Mouse (Mus musculus): ENCODE measurements around the gene Samd4b. TPM values are rescaled to one million over a fixed set of nuclear protein-coding genes. Genes with fewer than 3 reads are reported as not detected.

Samd4b gene
- 32.8 and 33.3 TPM in 2 replicates for polyA plus RNA-seq (2015; fragmentation: Nextera tagmentation; extraction: Ambion mirVana)

DNA sequence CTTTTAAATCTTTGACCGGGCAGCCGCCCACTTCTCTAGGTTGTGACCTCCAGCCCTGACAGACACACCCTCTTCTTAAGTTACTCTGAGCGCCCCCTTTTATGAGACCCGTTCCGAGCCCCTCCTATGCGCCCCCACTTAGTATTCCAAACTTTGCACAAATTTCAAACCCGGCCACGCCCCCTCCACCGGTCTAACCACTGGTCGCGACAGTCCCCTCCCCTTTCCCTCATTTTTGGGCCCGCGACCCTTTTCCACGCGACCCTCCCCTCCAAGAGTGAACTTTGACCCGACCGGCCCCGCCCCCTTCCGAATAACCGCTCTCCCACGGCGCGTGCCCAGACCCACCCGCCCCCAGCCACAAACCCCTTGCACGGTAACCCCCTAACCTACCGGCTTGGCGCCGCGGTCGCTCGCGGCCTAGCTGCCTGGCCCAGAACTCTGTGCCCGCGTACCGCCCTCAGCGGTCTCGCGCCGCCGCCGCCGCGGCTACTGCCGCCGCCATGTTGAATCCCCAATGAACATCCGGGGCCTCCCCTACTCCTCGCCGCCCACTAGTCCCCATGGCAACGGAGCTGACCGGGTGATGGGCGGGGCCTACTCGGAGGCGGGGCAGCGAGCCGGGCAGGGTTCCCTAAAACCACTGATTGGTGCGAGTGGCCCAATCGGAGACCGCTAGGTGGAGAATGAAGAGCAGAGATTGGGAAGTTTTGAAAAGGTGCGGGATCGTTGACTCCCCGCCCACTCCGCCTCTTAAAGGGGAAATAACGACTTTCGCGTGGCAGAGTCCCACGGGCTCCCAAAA, at the start of gene Samd4b, which contains the start of gene Pak4:
TSS of gene Samd4b (minus strand) at position 503 of the 805 bp plus-strand sequence.
TSS of gene Pak4 (minus strand) at position 544 of the 805 bp plus-strand sequence.
- peak; percentile 91 for ATAC-seq (ENCODE audit: insufficient number of reproducible peaks, insufficient read depth, low FRiP score, low TSS enrichment, low read depth)
- no peaks in the 10 kb centered on the region for H3K27me3 ChIP-seq
- H3K9ac ChIP-seq, result peak within 1 kb of the TSS; percentile 77
- H3K27ac ChIP-seq, result peak within 1 kb of the TSS; percentile 91
- no peaks in the 10 kb centered on the region for H3K9me3 ChIP-seq
- H3K4me3 ChIP-seq, result peak within 1 kb of the TSS; percentile 61
- peaks cover 47% of the 10 kb centered on the region for H3K4me1 ChIP-seq
- H3K36me3 ChIP-seq, result peaks cover 6% of the 10 kb centered on the region; the same call in 1 of the 2 replicates
- WGBS, result under 1% methylated on average over 66 of the region's 66 CpGs
- peak within 1 kb of the TSS; percentile 81 for H3K4me2 ChIP-seq

DNA sequence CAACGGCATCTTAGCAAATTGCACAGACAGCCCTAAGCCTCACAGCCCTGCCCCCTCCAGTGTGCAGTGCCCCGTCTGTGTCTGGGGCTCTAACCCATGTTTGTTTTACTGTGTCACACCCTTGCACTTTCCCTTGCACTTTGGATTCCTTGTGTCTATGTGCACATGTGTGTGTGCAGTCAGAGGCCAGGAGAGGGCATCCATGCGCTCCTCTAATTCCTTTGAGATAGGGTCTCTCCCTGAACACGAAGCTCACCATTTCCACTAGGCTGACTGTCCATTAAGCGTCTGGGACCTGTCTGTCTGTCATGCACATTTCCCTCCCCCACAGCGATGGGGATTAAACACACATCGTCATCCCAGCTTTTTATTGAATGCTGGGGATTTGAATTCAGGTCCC, 49.1 kb upstream of the Samd4b start:
- no peak for ATAC-seq (ENCODE audit: insufficient number of reproducible peaks, insufficient read depth, low FRiP score, low TSS enrichment, low read depth)
- Histone ChIP-seq H3K4me2 (no peak overlapping the region), H3K4me1 (no peaks in the 10 kb centered on the region), H3K36me3 (no peaks in the 10 kb centered on the region), H3K9me3 (no peaks in the 10 kb centered on the region), H3K27me3 (no peaks in the 10 kb centered on the region), H3K4me3 (no peak overlapping the region), H3K27ac (no peak overlapping the region), H3K9ac (no peak overlapping the region)
- WGBS, result 51% methylated on average over 7 of the region's 7 CpGs

DNA sequence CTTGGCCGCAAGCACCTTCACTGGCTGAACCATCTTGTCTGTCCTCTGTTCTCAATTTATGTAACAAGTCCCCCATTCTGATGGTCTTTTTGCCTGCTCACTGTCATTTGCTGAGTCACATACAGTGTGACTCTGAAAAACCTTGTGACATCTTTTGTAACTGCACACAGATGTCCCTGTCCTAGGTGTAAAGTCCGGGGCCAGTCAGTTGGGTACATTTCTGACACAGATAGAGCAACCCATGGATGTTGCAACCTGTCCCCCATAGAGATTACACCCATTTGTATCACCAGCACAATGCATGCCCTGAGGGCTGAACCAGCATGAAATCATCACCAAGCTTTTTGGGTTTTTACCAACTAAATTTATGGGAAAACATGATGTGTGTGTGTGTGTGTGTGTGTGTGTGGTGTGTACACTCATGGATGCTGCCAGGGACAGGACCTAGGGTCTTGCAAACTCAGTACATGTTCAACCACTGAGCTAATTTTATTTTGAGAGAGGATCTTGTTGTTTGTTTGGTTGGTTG, 48.1 kb upstream of the Samd4b start:
- no peaks in the 10 kb centered on the region for H3K9me3 ChIP-seq
- no peak overlapping the region for H3K27ac ChIP-seq
- no peaks in the 10 kb centered on the region for H3K27me3 ChIP-seq
- peak; percentile 3; the same call in 1 of the 2 replicates for ATAC-seq (ENCODE audit: insufficient number of reproducible peaks, insufficient read depth, low FRiP score, low TSS enrichment, low read depth)
- WGBS, result 88% methylated on average over 2 of the region's 2 CpGs
- H3K4me1 ChIP-seq, result no peaks in the 10 kb centered on the region
- no peak overlapping the region for H3K4me2 ChIP-seq
- no peak overlapping the region for H3K9ac ChIP-seq
- no peak overlapping the region for H3K4me3 ChIP-seq
- H3K36me3 ChIP-seq, result no peaks in the 10 kb centered on the region

DNA sequence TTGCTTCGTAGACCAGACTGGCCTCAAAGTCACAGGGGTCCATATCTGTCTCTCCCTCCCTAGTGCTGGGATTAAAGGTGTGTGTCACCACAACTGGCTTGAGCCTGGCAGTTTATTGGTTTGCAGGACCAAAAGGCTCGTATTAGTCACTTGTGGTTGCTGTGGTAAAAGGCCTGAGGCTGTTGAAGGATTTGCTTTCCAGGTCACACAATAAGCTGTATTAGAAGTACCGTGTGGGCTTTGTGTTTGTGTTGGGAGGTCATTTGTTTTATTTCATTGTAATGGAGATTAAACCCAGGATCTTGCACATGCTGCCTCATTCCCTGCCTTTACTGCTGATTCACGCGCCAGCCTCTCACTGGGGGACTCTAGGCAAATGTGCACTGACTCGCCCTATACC, 47.4 kb upstream of the Samd4b start:
- no peaks in the 10 kb centered on the region for H3K4me1 ChIP-seq
- no peak for ATAC-seq (ENCODE audit: insufficient number of reproducible peaks, insufficient read depth, low FRiP score, low TSS enrichment, low read depth)
- H3K27me3 ChIP-seq, result no peaks in the 10 kb centered on the region
- no peak overlapping the region for H3K4me2 ChIP-seq
- H3K9ac ChIP-seq, result no peak overlapping the region
- H3K9me3 ChIP-seq, result no peaks in the 10 kb centered on the region
- H3K27ac ChIP-seq, result no peak overlapping the region
- WGBS, result 60% methylated on average over 6 of the region's 6 CpGs
- no peak overlapping the region for H3K4me3 ChIP-seq
- H3K36me3 ChIP-seq, result no peaks in the 10 kb centered on the region

DNA sequence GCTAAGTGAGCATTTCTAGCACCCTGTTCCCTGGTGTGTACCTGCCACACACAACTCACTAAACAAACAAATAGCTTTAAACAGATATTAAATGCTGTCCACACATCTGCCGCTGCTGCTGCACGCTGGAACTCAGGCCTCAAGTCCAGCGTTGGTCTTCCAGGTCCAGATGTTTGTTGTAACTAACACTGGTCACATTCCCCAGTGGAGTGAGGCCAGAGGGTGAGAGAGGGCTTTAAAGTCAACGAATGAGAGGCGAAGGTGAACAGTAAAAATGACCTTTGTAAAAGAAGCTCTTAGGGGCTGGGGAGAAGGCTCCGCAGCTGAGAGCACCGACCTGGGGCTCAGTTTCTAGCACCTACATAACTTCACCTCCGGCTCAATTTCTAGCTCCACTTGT, 43.6 kb upstream of the Samd4b start:
- 66% methylated on average over 8 of the region's 8 CpGs for WGBS
- Histone ChIP-seq H3K36me3 (no peaks in the 10 kb centered on the region), H3K27ac (no peak overlapping the region), H3K4me2 (no peak overlapping the region), H3K9ac (no peak overlapping the region), H3K27me3 (no peaks in the 10 kb centered on the region), H3K4me3 (no peak overlapping the region), H3K9me3 (no peaks in the 10 kb centered on the region), H3K4me1 (peaks cover 3% of the 10 kb centered on the region; the same call in 1 of the 2 replicates)
- ATAC-seq (ENCODE audit: insufficient number of reproducible peaks, insufficient read depth, low FRiP score, low TSS enrichment, low read depth), result no peak

DNA sequence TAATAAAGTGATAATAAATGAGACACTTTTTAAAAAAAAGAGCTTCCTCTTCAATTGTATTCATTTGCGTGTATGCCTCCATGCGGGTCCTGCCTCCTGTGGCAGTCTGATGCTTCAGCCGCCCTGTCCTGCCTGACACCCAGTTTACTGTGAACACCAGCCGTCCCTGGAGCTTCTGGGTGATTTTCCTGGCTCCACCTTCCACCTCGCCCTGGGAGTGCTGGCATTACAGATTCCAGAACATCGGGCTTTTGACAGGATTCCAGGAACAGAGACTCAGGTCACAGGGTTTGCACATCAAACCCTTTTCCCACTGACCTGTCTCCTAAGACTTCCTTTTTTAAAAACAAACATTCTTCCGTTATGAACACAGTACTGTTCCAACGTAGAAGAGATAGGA, 39.6 kb upstream of the Samd4b start:
- Histone ChIP-seq H3K9ac (no peak overlapping the region), H3K4me1 (peaks cover 3% of the 10 kb centered on the region; the same call in 1 of the 2 replicates), H3K4me2 (no peak overlapping the region), H3K4me3 (no peak overlapping the region), H3K27me3 (peaks cover 4% of the 10 kb centered on the region), H3K27ac (no peak overlapping the region), H3K9me3 (no peaks in the 10 kb centered on the region), H3K36me3 (no peaks in the 10 kb centered on the region)
- WGBS, result 21% methylated on average over 8 of the region's 8 CpGs
- no peak for ATAC-seq (ENCODE audit: insufficient number of reproducible peaks, insufficient read depth, low FRiP score, low TSS enrichment, low read depth)

DNA sequence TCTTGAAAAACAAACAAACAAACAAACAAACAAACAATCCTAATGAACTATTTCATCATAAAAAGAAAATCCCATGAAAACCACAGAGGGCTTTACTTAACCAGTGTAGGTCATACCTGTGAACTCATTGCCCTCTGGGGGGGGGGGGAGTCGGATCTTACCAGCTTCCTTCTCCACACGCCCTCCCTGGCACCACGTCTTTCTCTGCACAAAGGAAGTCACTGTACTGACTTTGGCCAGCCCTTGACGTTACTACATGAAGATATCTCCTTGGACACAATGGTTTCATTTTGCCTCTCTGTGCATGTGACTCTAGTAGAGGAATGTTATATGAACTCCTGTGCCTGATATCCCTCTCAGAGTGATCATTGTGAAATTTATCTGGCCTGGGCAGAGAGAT, 36.2 kb upstream of the Samd4b start:
- H3K9ac ChIP-seq, result no peak overlapping the region
- peaks cover 20% of the 10 kb centered on the region for H3K4me1 ChIP-seq
- no peak overlapping the region for H3K4me3 ChIP-seq
- H3K27me3 ChIP-seq, result peaks cover 35% of the 10 kb centered on the region
- no peak for ATAC-seq (ENCODE audit: insufficient number of reproducible peaks, insufficient read depth, low FRiP score, low TSS enrichment, low read depth)
- no peak overlapping the region for H3K27ac ChIP-seq
- 42% methylated on average over 4 of the region's 4 CpGs for WGBS
- H3K36me3 ChIP-seq, result no peaks in the 10 kb centered on the region
- no peaks in the 10 kb centered on the region for H3K9me3 ChIP-seq
- H3K4me2 ChIP-seq, result no peak overlapping the region

DNA sequence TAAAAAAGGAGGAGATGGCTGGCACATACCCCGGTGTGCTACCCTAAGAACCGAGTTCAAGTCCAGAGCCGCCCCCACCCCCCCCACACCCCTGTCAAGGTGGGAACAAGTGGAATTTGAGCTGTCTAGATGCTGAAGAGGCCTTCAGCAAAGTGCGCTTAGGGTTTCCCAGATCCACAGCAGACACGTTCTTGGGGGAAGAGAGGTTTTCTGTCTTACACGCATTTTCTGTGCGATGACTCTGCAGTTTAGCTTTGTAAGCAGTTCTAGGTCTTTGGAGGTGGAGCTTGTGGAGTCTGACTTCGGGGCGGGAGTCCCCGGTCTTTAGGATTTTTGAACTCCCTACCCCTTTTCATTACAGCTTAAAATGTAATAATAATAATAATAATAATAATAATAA, 33.1 kb upstream of the Samd4b start, which contains the start of gene Acp7:
TSS of gene Acp7 (minus strand) at position 260 of the 400 bp plus-strand sequence.
- peak within 1 kb of the TSS; percentile 27 for H3K4me3 ChIP-seq
- 23% methylated on average over 10 of the region's 10 CpGs for WGBS
- H3K9ac ChIP-seq, result peak within 1 kb of the TSS; percentile 58; the same call in 1 of the 2 replicates
- H3K36me3 ChIP-seq, result no peaks in the 10 kb centered on the region
- peak within 1 kb of the TSS; percentile 52 for H3K4me2 ChIP-seq
- H3K27me3 ChIP-seq, result peaks cover 48% of the 10 kb centered on the region
- no peak for ATAC-seq (ENCODE audit: insufficient number of reproducible peaks, insufficient read depth, low FRiP score, low TSS enrichment, low read depth)
- peaks cover 17% of the 10 kb centered on the region for H3K4me1 ChIP-seq
- no peak within 1 kb of the TSS for H3K27ac ChIP-seq
- no peaks in the 10 kb centered on the region for H3K9me3 ChIP-seq

DNA sequence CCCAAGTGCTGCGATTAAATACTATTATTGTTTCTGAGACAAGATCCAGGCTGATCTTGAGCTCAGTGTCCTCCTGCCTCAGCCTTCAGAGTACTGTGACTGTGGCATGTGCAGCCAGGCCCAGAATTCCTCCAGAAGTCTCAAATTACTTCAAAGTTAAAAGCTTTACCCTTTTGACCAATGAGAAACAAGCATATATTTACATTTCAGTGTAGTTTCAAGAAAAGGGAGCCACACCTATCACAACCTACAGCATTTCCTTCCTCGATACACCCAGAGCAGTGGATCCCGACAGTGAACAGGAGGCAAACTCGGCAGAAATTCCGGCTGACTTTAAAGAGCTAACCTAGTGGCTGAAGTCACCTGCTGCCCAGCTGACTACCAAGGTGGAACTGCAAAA, 26.8 kb upstream of the Samd4b start:
- Histone ChIP-seq H3K9ac (no peak overlapping the region), H3K27me3 (peaks cover 20% of the 10 kb centered on the region), H3K9me3 (no peaks in the 10 kb centered on the region), H3K4me3 (no peak overlapping the region), H3K4me1 (0 out of 2 replicates have a peak, but pooled peaks cover 4% of the 10 kb centered on the region), H3K27ac (no peak overlapping the region), H3K36me3 (no peaks in the 10 kb centered on the region), H3K4me2 (no peak overlapping the region)
- 68% methylated on average over 5 of the region's 5 CpGs for WGBS
- ATAC-seq (ENCODE audit: insufficient number of reproducible peaks, insufficient read depth, low FRiP score, low TSS enrichment, low read depth), result no peak

DNA sequence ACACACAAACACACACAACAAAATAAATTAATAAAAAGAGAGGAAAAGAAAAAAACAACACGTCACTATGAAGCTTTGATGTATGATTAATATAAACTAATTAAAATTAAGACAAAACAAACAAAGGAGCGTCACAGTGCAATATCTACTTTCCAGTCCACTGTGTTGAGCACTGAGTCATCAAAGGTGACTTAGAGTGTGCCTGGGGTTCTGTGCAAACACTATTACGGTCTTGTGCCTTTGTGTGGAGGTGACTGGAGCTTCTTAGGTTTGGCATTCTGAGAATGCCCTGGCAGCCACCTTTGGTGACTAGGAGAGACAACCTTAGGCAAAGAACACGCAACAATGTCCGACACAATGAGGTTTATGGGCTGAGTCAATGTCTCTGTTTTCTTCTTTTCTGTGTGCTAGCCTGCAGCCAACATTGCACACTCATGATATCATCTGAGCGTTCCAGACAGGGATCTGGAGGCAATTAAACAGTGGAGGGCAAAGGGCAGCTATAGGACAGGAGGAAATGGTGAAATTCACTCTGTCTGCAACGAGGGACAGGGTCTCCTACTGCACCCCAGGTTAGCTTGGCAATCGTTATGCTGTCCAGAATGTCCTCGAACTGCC, 21.3 kb upstream of the Samd4b start:
- H3K9ac ChIP-seq, result no peak overlapping the region
- no peaks in the 10 kb centered on the region for H3K27me3 ChIP-seq
- H3K4me1 ChIP-seq, result no peaks in the 10 kb centered on the region
- no peak for ATAC-seq (ENCODE audit: insufficient number of reproducible peaks, insufficient read depth, low FRiP score, low TSS enrichment, low read depth)
- no peak overlapping the region for H3K4me3 ChIP-seq
- H3K27ac ChIP-seq, result no peak overlapping the region
- no peak overlapping the region for H3K4me2 ChIP-seq
- no peaks in the 10 kb centered on the region for H3K9me3 ChIP-seq
- WGBS, result 42% methylated on average over 9 of the region's 9 CpGs
- no peaks in the 10 kb centered on the region for H3K36me3 ChIP-seq

DNA sequence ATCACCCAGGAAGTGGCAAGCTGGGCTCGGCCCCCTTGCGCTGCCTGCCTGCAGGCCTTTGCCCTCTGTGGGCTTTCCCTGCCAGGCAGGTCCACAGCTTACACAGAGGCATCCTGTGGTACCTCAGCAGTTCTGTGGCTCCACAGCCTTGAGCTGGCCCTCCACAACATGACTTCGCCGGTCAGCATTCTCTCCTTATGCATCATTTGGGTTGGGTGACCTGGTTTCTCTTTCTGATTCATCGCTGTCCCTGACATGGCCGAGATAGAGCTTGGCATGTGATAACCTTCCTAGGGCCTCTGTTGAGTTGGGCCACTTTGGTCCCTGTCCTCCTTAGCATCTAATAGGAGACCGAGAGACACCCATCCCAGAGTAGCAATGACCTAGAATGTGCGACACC, 8.0 kb upstream of the Samd4b start:
- ATAC-seq (ENCODE audit: insufficient number of reproducible peaks, insufficient read depth, low FRiP score, low TSS enrichment, low read depth), result no peak
- Histone ChIP-seq H3K36me3 (no peaks in the 10 kb centered on the region), H3K27ac (no peak overlapping the region), H3K9ac (no peak overlapping the region), H3K4me3 (no peak overlapping the region), H3K4me2 (no peak overlapping the region), H3K9me3 (no peaks in the 10 kb centered on the region), H3K4me1 (no peaks in the 10 kb centered on the region), H3K27me3 (no peaks in the 10 kb centered on the region)
- WGBS, result 91% methylated on average over 8 of the region's 8 CpGs
